In genomic region chr8:20996776-20997175, GRCm38 (mm10) we compare ENCODE assay signal across 37 mouse cellular contexts. TPM values are rescaled to one million over a fixed set of nuclear protein-coding genes. Genes with fewer than 3 reads are reported as not detected.
A peak's percentile ranks its signal among the peaks of the same experiment; 100 is the strongest.
DNase-seq lines count a peak whose midpoint lies in the region; ATAC-seq and TF ChIP-seq lines count a peak whose summit lies in the region.
"Had no signal": no experiment of that assay in that cellular context is flagged by ENCODE, and none has a peak within 500 bp of the region (broad histone marks: within the 10 kb centered on the region; RNA-seq: fewer than 3 reads in every experiment).

No protein-coding gene starts in this region.

- no peaks in the 10 kb centered on the region for H3K27me3 ChIP-seq in megakaryocyte, embryonic 14.5 days (replicated peaks)
- H3K27me3 ChIP-seq in midbrain, postnatal 0 days (ENCODE audit: insufficient read depth, low read length): no peaks in the 10 kb centered on the region
- H3K27me3 ChIP-seq: embryonic facial prominence, embryonic 12.5 days; embryonic facial prominence, embryonic 15.5 days; heart, embryonic 13.5 days; hindbrain, embryonic 12.5 days; hindbrain, embryonic 15.5 days; Patski had no signal

- no peak overlapping the region for H3K9ac ChIP-seq in midbrain, postnatal 0 days (replicated peaks; ENCODE audit: low read length, poor library complexity, severe bottlenecking)
- H3K9ac ChIP-seq: embryonic facial prominence, embryonic 12.5 days; embryonic facial prominence, embryonic 15.5 days; forebrain, postnatal 0 days; heart, embryonic 13.5 days; hindbrain, embryonic 12.5 days; hindbrain, embryonic 15.5 days had no signal

- H3K27ac ChIP-seq in midbrain, postnatal 0 days (ENCODE audit: low read depth, low read length): no peak overlapping the region
- H3K27ac ChIP-seq: embryonic facial prominence, embryonic 12.5 days; embryonic facial prominence, embryonic 15.5 days; heart, adult 2 months; heart, embryonic 10.5 days; heart, embryonic 13.5 days; hindbrain, embryonic 12.5 days; hindbrain, embryonic 15.5 days had no signal

- peaks cover 13% of the 10 kb centered on the region for H3K9me3 ChIP-seq in megakaryocyte, embryonic 14.5 days
- peaks cover 18% of the 10 kb centered on the region; the same call in 1 of the 2 replicates for H3K9me3 ChIP-seq in midbrain, postnatal 0 days (ENCODE audit: low read length)
- H3K9me3 ChIP-seq: embryonic facial prominence, embryonic 12.5 days; embryonic facial prominence, embryonic 15.5 days; heart, embryonic 10.5 days; heart, embryonic 13.5 days; hindbrain, embryonic 15.5 days had no signal

- TF ChIP-seq CTCF in midbrain, postnatal 0 days (IDR thresholded peaks at IDR 0.05): no peak

- DNase-seq in ES-CJ7 (ENCODE audit: low read depth, low spot score): peak; percentile 51
- DNase-seq in NIH3T3 (ENCODE audit: low read depth): peak; percentile 38
- DNase-seq in forelimb bud, embryonic 11.5 days (ENCODE audit: low read depth, low spot score): peak; percentile 48
- DNase-seq in midbrain, postnatal 0 days (ENCODE audit: low spot score): no peak
- DNase-seq in frontal cortex, postnatal 10 days (ENCODE audit: low spot score in 2 of 2): no peak
- DNase-seq: adrenal gland, adult 8-10 months; cerebellum, adult 11 months; cerebellum, adult 2 months; cerebellum, adult 9-11 months; cerebellum, postnatal 25 days; forebrain, postnatal 0 days; gastrocnemius, postnatal 10 days; gastrocnemius, postnatal 36 days; heart, adult 2 months; heart, postnatal 14 days had no signal

- no peak overlapping the region for H3K4me2 ChIP-seq in midbrain, postnatal 0 days (ENCODE audit: low read depth, low read length, poor library complexity, severe bottlenecking)
- H3K4me2 ChIP-seq: embryonic facial prominence, embryonic 12.5 days; embryonic facial prominence, embryonic 15.5 days; heart, embryonic 13.5 days; hindbrain, embryonic 12.5 days; hindbrain, embryonic 15.5 days had no signal

- no peak for ATAC-seq in megakaryocyte, adult 5-6 weeks (ENCODE audit: poor library complexity, severe bottlenecking)
- ATAC-seq in midbrain, postnatal 0 days (ENCODE audit: low FRiP score): no peak
- ATAC-seq: activated CD4-positive, CD25-positive, alpha-beta regulatory T cell, adult 4 months; CD4-positive, CD25-positive, alpha-beta regulatory T cell, adult 4 months; forebrain, embryonic 14.5 days; forebrain, postnatal 0 days had no signal

- H3K4me3 ChIP-seq in megakaryocyte, embryonic 14.5 days (replicated peaks): peak overlapping the region; percentile 3
- H3K4me3 ChIP-seq in midbrain, postnatal 0 days (ENCODE audit: low read depth, low read length): no peak overlapping the region
- H3K4me3 ChIP-seq: embryonic facial prominence, embryonic 12.5 days; embryonic facial prominence, embryonic 15.5 days; heart, adult 2 months; heart, embryonic 10.5 days; heart, embryonic 13.5 days; hindbrain, embryonic 12.5 days; hindbrain, embryonic 15.5 days had no signal

- 82% methylated on average over 2 of the region's 2 CpGs for WGBS in midbrain, postnatal 0 days

- no peaks in the 10 kb centered on the region for H3K4me1 ChIP-seq in megakaryocyte, embryonic 14.5 days
- H3K4me1 ChIP-seq in midbrain, postnatal 0 days (ENCODE audit: insufficient read depth, low read length): no peaks in the 10 kb centered on the region
- H3K4me1 ChIP-seq: embryonic facial prominence, embryonic 12.5 days; embryonic facial prominence, embryonic 15.5 days; heart, embryonic 10.5 days; heart, embryonic 13.5 days; hindbrain, embryonic 12.5 days; hindbrain, embryonic 15.5 days had no signal

- no peaks in the 10 kb centered on the region for H3K36me3 ChIP-seq in megakaryocyte, embryonic 14.5 days (replicated peaks; ENCODE audit: low read length)
- H3K36me3 ChIP-seq in midbrain, postnatal 0 days (ENCODE audit: insufficient read depth, low read length): no peaks in the 10 kb centered on the region
- H3K36me3 ChIP-seq: embryonic facial prominence, embryonic 12.5 days; embryonic facial prominence, embryonic 15.5 days; heart, embryonic 10.5 days; heart, embryonic 13.5 days; hindbrain, embryonic 12.5 days; hindbrain, embryonic 15.5 days had no signal

RNA-seq across cellular contexts. Expression of gene Defa21, which starts 28.6 kb away (rescaled TPM):
- not detected in 2 replicates for polyA plus RNA-seq in megakaryocyte, embryonic 14.5 days (2012; ENCODE audit: insufficient read depth, low replicate concordance)
- not detected in 2 replicates for total RNA-seq in megakaryocyte, adult 5-6 weeks (2015)
- not detected in 2 replicates for total RNA-seq in megakaryocyte, adult 5-6 weeks (2017)
- not detected in 2 replicates for total RNA-seq in midbrain, postnatal 0 days (2014; rRNA removed)
- not detected in 2 replicates for polyA plus RNA-seq in midbrain, postnatal 0 days (2015; fragmentation: Nextera tagmentation; extraction: Ambion mirVana)
- total RNA-seq: adrenal gland, adult 8-10 months; adrenal gland, postnatal 4 days; common myeloid progenitor, adult 5-6 weeks; ES-E14; forebrain, postnatal 0 days; gastrocnemius, adult 18-20 months; gastrocnemius, postnatal 10 days; gastrocnemius, postnatal 36 days; granulocyte monocyte progenitor cell, adult 5-6 weeks; heart, adult 2 months; heart, postnatal 14 days; hematopoietic stem cell, adult 5-6 weeks had no signal
- polyA plus RNA-seq: activated CD4-positive, CD25-positive, alpha-beta regulatory T cell, adult 4 months; C2C12; CD4-positive, CD25-positive, alpha-beta regulatory T cell, adult 4 months; cerebellum, adult 2 months; embryonic facial prominence, embryonic 12.5 days; embryonic facial prominence, embryonic 15.5 days; forebrain, embryonic 11.5 days; forebrain, embryonic 14.5 days; forebrain, postnatal 0 days; heart, adult 2 months; heart, embryonic 10.5 days; heart, embryonic 13.5 days; hindbrain, embryonic 12.5 days; hindbrain, embryonic 15.5 days; intestine, embryonic 14.5 days; Patski had no signal

RNA-seq across cellular contexts. Expression of gene AY761185, which starts 52.3 kb away (rescaled TPM):
- not detected in 2 replicates for polyA plus RNA-seq in megakaryocyte, embryonic 14.5 days (2012; ENCODE audit: insufficient read depth, low replicate concordance)
- not detected in 2 replicates for total RNA-seq in megakaryocyte, adult 5-6 weeks (2015)
- total RNA-seq in megakaryocyte, adult 5-6 weeks (2017): not detected in 2 replicates
- total RNA-seq in midbrain, postnatal 0 days (2014; rRNA removed): not detected in 2 replicates
- polyA plus RNA-seq in midbrain, postnatal 0 days (2015; fragmentation: Nextera tagmentation; extraction: Ambion mirVana): not detected in 2 replicates
- total RNA-seq: adrenal gland, adult 8-10 months; adrenal gland, postnatal 4 days; common myeloid progenitor, adult 5-6 weeks; ES-E14; forebrain, postnatal 0 days; gastrocnemius, adult 18-20 months; gastrocnemius, postnatal 10 days; gastrocnemius, postnatal 36 days; granulocyte monocyte progenitor cell, adult 5-6 weeks; heart, adult 2 months; heart, postnatal 14 days; hematopoietic stem cell, adult 5-6 weeks had no signal
- polyA plus RNA-seq: activated CD4-positive, CD25-positive, alpha-beta regulatory T cell, adult 4 months; C2C12; CD4-positive, CD25-positive, alpha-beta regulatory T cell, adult 4 months; cerebellum, adult 2 months; embryonic facial prominence, embryonic 12.5 days; embryonic facial prominence, embryonic 15.5 days; forebrain, embryonic 11.5 days; forebrain, embryonic 14.5 days; forebrain, postnatal 0 days; heart, adult 2 months; heart, embryonic 10.5 days; heart, embryonic 13.5 days; heart, embryonic 16.5 days; hindbrain, embryonic 12.5 days; hindbrain, embryonic 15.5 days; intestine, embryonic 14.5 days; Patski had no signal

RNA-seq across cellular contexts. Expression of gene Defa23, which starts 58.1 kb away (rescaled TPM):
- polyA plus RNA-seq in megakaryocyte, embryonic 14.5 days (2012; ENCODE audit: insufficient read depth, low replicate concordance): not detected in 2 replicates
- not detected in 2 replicates for total RNA-seq in megakaryocyte, adult 5-6 weeks (2015)
- total RNA-seq in megakaryocyte, adult 5-6 weeks (2017): not detected in 2 replicates
- total RNA-seq in midbrain, postnatal 0 days (2014; rRNA removed): not detected in 2 replicates
- not detected in 2 replicates for polyA plus RNA-seq in midbrain, postnatal 0 days (2015; fragmentation: Nextera tagmentation; extraction: Ambion mirVana)
- total RNA-seq: adrenal gland, adult 8-10 months; adrenal gland, postnatal 4 days; common myeloid progenitor, adult 5-6 weeks; ES-E14; forebrain, postnatal 0 days; gastrocnemius, adult 18-20 months; gastrocnemius, postnatal 10 days; gastrocnemius, postnatal 36 days; granulocyte monocyte progenitor cell, adult 5-6 weeks; heart, adult 2 months; heart, postnatal 14 days; hematopoietic stem cell, adult 5-6 weeks had no signal
- polyA plus RNA-seq: activated CD4-positive, CD25-positive, alpha-beta regulatory T cell, adult 4 months; C2C12; CD4-positive, CD25-positive, alpha-beta regulatory T cell, adult 4 months; cerebellum, adult 2 months; embryonic facial prominence, embryonic 12.5 days; embryonic facial prominence, embryonic 15.5 days; forebrain, embryonic 11.5 days; forebrain, embryonic 14.5 days; forebrain, postnatal 0 days; heart, adult 2 months; heart, embryonic 10.5 days; heart, embryonic 13.5 days; hindbrain, embryonic 12.5 days; hindbrain, embryonic 15.5 days; intestine, embryonic 14.5 days; Patski had no signal

Comparison
In these comparisons a context has a peak if more than half of its experiments do, and no peak if none do; other contexts are left out.
1. DNase-seq: peak in ES-CJ7 (single experiment), NIH3T3 (single experiment) and forelimb bud, embryonic 11.5 days (single experiment); none in midbrain, postnatal 0 days (single experiment) and frontal cortex, postnatal 10 days (0 of 2).